Mouse (Mus musculus) lung, adult 2 months (tissue): ENCODE results near the gene Fam13a.

ENCODE experiments used
- CTCF ChIP-seq: fragments of 200-500 bp; IDR thresholded peaks from 2 replicates; pipeline ENCODE4 v1.5.1; 2011; ENCODE audit warnings: mild to moderate bottlenecking, low read length, control low read depth; ENCODE audit not compliant: insufficient read depth
- POLR2A ChIP-seq: fragments of 200-500 bp; IDR thresholded peaks from 2 replicates; pipeline ENCODE4 v1.6.1; 2011; ENCODE audit warnings: low read depth, mild to moderate bottlenecking, control low read depth, low read length, borderline replicate concordance; ENCODE audit errors: extremely low read depth

- TF ChIP-seq CTCF (no peak), POLR2A (no peak)
These were observed 35.2 kb downstream of the Fam13a start for GRCm38 (mm10) chr6:58989149-58989548.
